Mouse (Mus musculus): ENCODE data around the gene Rps11. TPM values are rescaled to one million over a fixed set of nuclear protein-coding genes. Genes with fewer than 3 reads are reported as not detected.

The Rps11 gene
- polyA plus RNA-seq, 1 experiment = 325 TPM

GRCm38 (mm10) chr7:45122561-45123185 is 1.6 kb downstream of the Rps11 start:
- WGBS = 62% methylated on average over 15 of the region's 15 CpGs

GRCm38 (mm10) chr7:45121966-45122365 is 2.3 kb downstream of the Rps11 start:
- H3K36me3 ChIP-seq (ENCODE audit: control insufficient read depth, insufficient read depth, low read length) = peaks cover 32% of the 10 kb centered on the region
- DNase-seq (ENCODE audit: low read depth in 1 of 2, low spot score in 2 of 2) = no peak
- no peaks in the 10 kb centered on the region for H3K27me3 ChIP-seq (ENCODE audit: control insufficient read depth, insufficient read depth, low read length)
- no peak for TF ChIP-seq POLR2A (IDR thresholded peaks at IDR 0.05; ENCODE audit: low read depth, low read length)
- no peak for TF ChIP-seq CTCF (IDR thresholded peaks at IDR 0.05; ENCODE audit: extremely low read depth, insufficient read depth, insufficient read length, insufficient replicate concordance)
- peak overlapping the region; percentile 57 for H3K4me3 ChIP-seq (ENCODE audit: extremely low read depth, insufficient read depth, insufficient read length)
- peak overlapping the region; percentile 96 for H3K27ac ChIP-seq (ENCODE audit: insufficient read depth, low read length)
- H3K4me1 ChIP-seq (ENCODE audit: control insufficient read depth, insufficient read depth, insufficient read length) = peaks cover 30% of the 10 kb centered on the region; the same call in 1 of the 2 replicates

More at GRCm38 (mm10) chr7:45122561-45123185, 1.6 kb downstream of the Rps11 start:
- peak overlapping the region; percentile 83 for H3K4me3 ChIP-seq (ENCODE audit: extremely low read depth, insufficient read depth, insufficient read length)
- no peak for TF ChIP-seq CTCF (IDR thresholded peaks at IDR 0.05; ENCODE audit: extremely low read depth, insufficient read depth, insufficient read length, insufficient replicate concordance)
- no peak for TF ChIP-seq POLR2A (IDR thresholded peaks at IDR 0.05; ENCODE audit: low read depth, low read length)
- peaks cover 35% of the 10 kb centered on the region for H3K36me3 ChIP-seq (ENCODE audit: control insufficient read depth, insufficient read depth, low read length)
- H3K27ac ChIP-seq (ENCODE audit: insufficient read depth, low read length) = peak overlapping the region; percentile 96
- H3K4me1 ChIP-seq (ENCODE audit: control insufficient read depth, insufficient read depth, insufficient read length) = peaks cover 29% of the 10 kb centered on the region; the same call in 1 of the 2 replicates
- DNase-seq (ENCODE audit: low read depth in 1 of 2, low spot score in 2 of 2) = no peak
- no peaks in the 10 kb centered on the region for H3K27me3 ChIP-seq (ENCODE audit: control insufficient read depth, insufficient read depth, low read length)

GRCm38 (mm10) chr7:45121404-45121803 is 2.8 kb downstream of the Rps11 start:
- Histone ChIP-seq H3K27ac (ENCODE audit: insufficient read depth, low read length) (peak overlapping the region; percentile 96), H3K36me3 (ENCODE audit: control insufficient read depth, insufficient read depth, low read length) (peaks cover 26% of the 10 kb centered on the region), H3K4me3 (ENCODE audit: extremely low read depth, insufficient read depth, insufficient read length) (peak overlapping the region; percentile 57), H3K27me3 (ENCODE audit: control insufficient read depth, insufficient read depth, low read length) (no peaks in the 10 kb centered on the region), H3K4me1 (ENCODE audit: control insufficient read depth, insufficient read depth, insufficient read length) (peaks cover 28% of the 10 kb centered on the region; the same call in 1 of the 2 replicates)
- peak; percentile 71 to 91 for DNase-seq (ENCODE audit: low read depth in 1 of 2, low spot score in 2 of 2)
- TF ChIP-seq POLR2A (IDR thresholded peaks at IDR 0.05; ENCODE audit: low read depth, low read length) (peak; percentile 99), CTCF (IDR thresholded peaks at IDR 0.05; ENCODE audit: extremely low read depth, insufficient read depth, insufficient read length, insufficient replicate concordance) (no peak)
- 7% methylated on average over 8 of the region's 8 CpGs for WGBS

- H3K4me1 ChIP-seq (ENCODE audit: control insufficient read depth, insufficient read depth, insufficient read length) = peaks cover 26% of the 10 kb centered on the region; the same call in 1 of the 2 replicates
- DNase-seq (ENCODE audit: low read depth in 1 of 2, low spot score in 2 of 2) = no peak
- peak overlapping the region; percentile 45 for H3K4me3 ChIP-seq (ENCODE audit: extremely low read depth, insufficient read depth, insufficient read length)
- peaks cover 16% of the 10 kb centered on the region for H3K36me3 ChIP-seq (ENCODE audit: control insufficient read depth, insufficient read depth, low read length)
- H3K27me3 ChIP-seq (ENCODE audit: control insufficient read depth, insufficient read depth, low read length) = no peaks in the 10 kb centered on the region
- WGBS = 66% methylated on average over 5 of the region's 5 CpGs
- H3K27ac ChIP-seq (ENCODE audit: insufficient read depth, low read length) = peak overlapping the region; percentile 96
- TF ChIP-seq CTCF (IDR thresholded peaks at IDR 0.05; ENCODE audit: extremely low read depth, insufficient read depth, insufficient read length, insufficient replicate concordance) (no peak), POLR2A (IDR thresholded peaks at IDR 0.05; ENCODE audit: low read depth, low read length) (peak; percentile 3; the same call in 1 of the 2 replicates)
Measured at GRCm38 (mm10) chr7:45119780-45120709, 4.2 kb downstream of the Rps11 start.

GRCm38 (mm10) chr7:45118336-45118735 is 5.9 kb downstream of the Rps11 start:
- H3K4me1 ChIP-seq (ENCODE audit: control insufficient read depth, insufficient read depth, insufficient read length) = peaks cover 28% of the 10 kb centered on the region; the same call in 1 of the 2 replicates
- WGBS = 78% methylated on average over 6 of the region's 6 CpGs
- H3K27me3 ChIP-seq (ENCODE audit: control insufficient read depth, insufficient read depth, low read length) = no peaks in the 10 kb centered on the region
- DNase-seq (ENCODE audit: low read depth in 1 of 2, low spot score in 2 of 2) = no peak
- H3K4me3 ChIP-seq (ENCODE audit: extremely low read depth, insufficient read depth, insufficient read length) = no peak overlapping the region
- H3K27ac ChIP-seq (ENCODE audit: insufficient read depth, low read length) = peak overlapping the region; percentile 69
- peaks cover 15% of the 10 kb centered on the region for H3K36me3 ChIP-seq (ENCODE audit: control insufficient read depth, insufficient read depth, low read length)
- TF ChIP-seq POLR2A (IDR thresholded peaks at IDR 0.05; ENCODE audit: low read depth, low read length) = no peak

GRCm38 (mm10) chr7:45117566-45117965 is 6.7 kb downstream of the Rps11 start:
- H3K27ac ChIP-seq (ENCODE audit: insufficient read depth, low read length) = peak overlapping the region; percentile 69
- peak overlapping the region; percentile 8; the same call in 1 of the 2 replicates for H3K4me3 ChIP-seq (ENCODE audit: extremely low read depth, insufficient read depth, insufficient read length)
- no peaks in the 10 kb centered on the region for H3K27me3 ChIP-seq (ENCODE audit: control insufficient read depth, insufficient read depth, low read length)
- no peak for TF ChIP-seq CTCF (IDR thresholded peaks at IDR 0.05; ENCODE audit: extremely low read depth, insufficient read depth, insufficient read length, insufficient replicate concordance)
- H3K4me1 ChIP-seq (ENCODE audit: control insufficient read depth, insufficient read depth, insufficient read length) = peaks cover 28% of the 10 kb centered on the region; the same call in 1 of the 2 replicates
- DNase-seq (ENCODE audit: low read depth in 1 of 2, low spot score in 2 of 2) = peak in 1 of 2 experiments; percentile 53
- H3K36me3 ChIP-seq (ENCODE audit: control insufficient read depth, insufficient read depth, low read length) = peaks cover 9% of the 10 kb centered on the region
- 32% methylated on average over 8 of the region's 8 CpGs for WGBS
